Mouse (Mus musculus): ENCODE results near the gene Katnb1. TPM values are rescaled to one million over a fixed set of nuclear protein-coding genes. Genes with fewer than 3 reads are reported as not detected.

Katnb1 gene
- total and polyA plus RNA-seq, 2 experiments from 2014 or later: 49.5 to 50.6 TPM

- H3K4me2 ChIP-seq (ENCODE audit: low read depth): no peak overlapping the region
- no peaks in the 10 kb centered on the region for H3K9me3 ChIP-seq (ENCODE audit: low read length)
- WGBS: 88% methylated on average over 3 of the region's 3 CpGs
- DNase-seq: no peak
- no peak for TF ChIP-seq CTCF (IDR thresholded peaks at IDR 0.05; ENCODE audit: low read depth)
- H3K4me3 ChIP-seq (ENCODE audit: low read depth, low read length): no peak overlapping the region
- ATAC-seq: no peak
- peaks cover 23% of the 10 kb centered on the region for H3K36me3 ChIP-seq (ENCODE audit: insufficient read depth)
- H3K27ac ChIP-seq (ENCODE audit: low read depth, low read length): no peak overlapping the region
- no peaks in the 10 kb centered on the region for H3K4me1 ChIP-seq (ENCODE audit: insufficient read depth)
- no peak overlapping the region for H3K9ac ChIP-seq
- no peaks in the 10 kb centered on the region for H3K27me3 ChIP-seq (ENCODE audit: insufficient read depth, low read length)
Observed at GRCm38 (mm10) chr8:95112594-95112993, 31.6 kb downstream of the Katnb1 start.

- Histone ChIP-seq H3K4me3 (ENCODE audit: low read depth, low read length) (no peak overlapping the region), H3K27ac (ENCODE audit: low read depth, low read length) (no peak overlapping the region), H3K27me3 (ENCODE audit: insufficient read depth, low read length) (no peaks in the 10 kb centered on the region), H3K9me3 (ENCODE audit: low read length) (no peaks in the 10 kb centered on the region), H3K36me3 (ENCODE audit: insufficient read depth) (peaks cover 18% of the 10 kb centered on the region), H3K4me2 (ENCODE audit: low read depth) (no peak overlapping the region), H3K9ac (no peak overlapping the region), H3K4me1 (ENCODE audit: insufficient read depth) (no peaks in the 10 kb centered on the region)
- ATAC-seq (no peak), DNase-seq (no peak)
- WGBS: 77% methylated on average over 4 of the region's 4 CpGs
- no peak for TF ChIP-seq CTCF (IDR thresholded peaks at IDR 0.05; ENCODE audit: low read depth)
Observed at GRCm38 (mm10) chr8:95113108-95113507, 32.1 kb downstream of the Katnb1 start.

GRCm38 (mm10) chr8:95113750-95114149 is 32.8 kb downstream of the Katnb1 start:
- ATAC-seq: peak; percentile 78
- peak; percentile 65 for DNase-seq
- no peak overlapping the region for H3K4me3 ChIP-seq (ENCODE audit: low read depth, low read length)
- WGBS: 75% methylated on average over 3 of the region's 3 CpGs
- H3K36me3 ChIP-seq (ENCODE audit: insufficient read depth): peaks cover 14% of the 10 kb centered on the region
- H3K9me3 ChIP-seq (ENCODE audit: low read length): no peaks in the 10 kb centered on the region
- H3K27me3 ChIP-seq (ENCODE audit: insufficient read depth, low read length): no peaks in the 10 kb centered on the region
- no peak overlapping the region for H3K27ac ChIP-seq (ENCODE audit: low read depth, low read length)
- H3K9ac ChIP-seq: no peak overlapping the region
- H3K4me1 ChIP-seq (ENCODE audit: insufficient read depth): no peaks in the 10 kb centered on the region
- H3K4me2 ChIP-seq (ENCODE audit: low read depth): no peak overlapping the region
- peak; percentile 84 for TF ChIP-seq CTCF (IDR thresholded peaks at IDR 0.05; ENCODE audit: low read depth)

DNA sequence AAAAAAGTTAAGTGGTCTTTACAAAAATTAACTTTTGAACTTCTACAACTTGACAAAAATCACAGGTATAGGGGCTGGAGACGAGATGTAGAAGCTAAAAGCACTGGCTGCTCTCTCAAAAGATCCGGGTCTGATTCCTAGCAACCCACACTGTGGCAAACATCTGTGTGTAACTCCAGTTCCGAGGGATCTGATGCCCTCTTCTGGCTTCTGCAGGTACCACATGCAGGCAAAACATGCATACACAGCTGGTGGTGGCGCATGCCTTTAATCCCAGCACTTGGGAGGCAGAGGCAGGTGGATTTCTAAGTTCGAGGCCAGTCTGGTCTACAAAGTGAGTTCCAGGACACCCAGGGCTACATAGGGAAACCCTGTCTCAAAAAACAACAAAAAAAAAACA is 42.5 kb downstream of the Katnb1 start:
- DNase-seq (no peak), ATAC-seq (no peak)
- WGBS: 92% methylated on average over 5 of the region's 5 CpGs
- no peak overlapping the region for H3K4me2 ChIP-seq (ENCODE audit: low read depth)
- no peaks in the 10 kb centered on the region for H3K27me3 ChIP-seq (ENCODE audit: insufficient read depth, low read length)
- H3K9me3 ChIP-seq (ENCODE audit: low read length): no peaks in the 10 kb centered on the region
- TF ChIP-seq CTCF (IDR thresholded peaks at IDR 0.05; ENCODE audit: low read depth): peak; percentile 41
- H3K9ac ChIP-seq: no peak overlapping the region
- H3K4me3 ChIP-seq (ENCODE audit: low read depth, low read length): no peak overlapping the region
- no peaks in the 10 kb centered on the region for H3K4me1 ChIP-seq (ENCODE audit: insufficient read depth)
- peaks cover 19% of the 10 kb centered on the region for H3K36me3 ChIP-seq (ENCODE audit: insufficient read depth)
- no peak overlapping the region for H3K27ac ChIP-seq (ENCODE audit: low read depth, low read length)

DNA sequence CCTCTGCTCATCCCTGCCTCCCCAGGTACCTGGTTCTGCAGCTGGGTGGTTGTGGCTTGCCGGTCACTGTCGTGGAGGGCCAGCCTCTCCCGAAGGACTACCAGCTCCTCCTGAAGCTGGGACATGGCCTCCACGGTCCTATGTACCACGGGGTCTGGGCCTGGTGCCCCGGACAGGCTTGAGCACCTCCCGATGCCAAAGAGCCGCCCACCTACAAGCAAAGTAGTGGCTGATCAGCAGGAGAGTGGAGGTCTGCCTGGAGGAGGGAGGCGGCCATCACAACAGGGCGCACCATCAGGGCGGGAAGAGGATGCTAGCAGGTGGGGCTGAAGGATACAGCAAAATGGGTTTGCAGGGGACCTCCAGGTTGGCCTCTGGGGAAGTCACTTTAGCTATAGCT is 45.5 kb downstream of the Katnb1 start:
- WGBS: 88% methylated on average over 11 of the region's 11 CpGs
- H3K4me2 ChIP-seq (ENCODE audit: low read depth): no peak overlapping the region
- H3K27ac ChIP-seq (ENCODE audit: low read depth, low read length): no peak overlapping the region
- ATAC-seq (no peak), DNase-seq (no peak)
- H3K36me3 ChIP-seq (ENCODE audit: insufficient read depth): peaks cover 23% of the 10 kb centered on the region
- TF ChIP-seq CTCF (IDR thresholded peaks at IDR 0.05; ENCODE audit: low read depth): no peak
- no peaks in the 10 kb centered on the region for H3K9me3 ChIP-seq (ENCODE audit: low read length)
- H3K4me1 ChIP-seq (ENCODE audit: insufficient read depth): no peaks in the 10 kb centered on the region
- H3K9ac ChIP-seq: no peak overlapping the region
- no peak overlapping the region for H3K4me3 ChIP-seq (ENCODE audit: low read depth, low read length)
- H3K27me3 ChIP-seq (ENCODE audit: insufficient read depth, low read length): no peaks in the 10 kb centered on the region

DNA sequence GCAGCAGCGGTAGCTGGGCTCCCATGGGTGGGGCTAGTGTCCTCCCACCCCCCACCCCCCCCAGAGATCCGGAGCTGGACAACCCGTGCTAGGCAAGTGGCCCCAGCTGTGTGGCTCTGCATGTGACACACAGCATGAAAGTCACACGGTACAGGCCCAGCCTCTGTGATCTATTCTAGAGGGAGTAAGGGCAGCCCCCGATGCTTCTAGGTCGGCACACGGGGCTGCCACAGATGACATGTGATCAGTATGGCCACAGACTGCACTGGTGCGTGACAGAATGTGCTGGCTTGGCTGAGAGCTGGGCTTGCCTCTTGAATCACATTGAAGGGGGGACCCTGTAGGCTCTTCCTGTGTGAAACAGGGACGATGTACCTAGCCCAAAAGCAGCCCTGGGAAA is 46.7 kb downstream of the Katnb1 start:
- WGBS: 78% methylated on average over 9 of the region's 9 CpGs
- ATAC-seq: no peak
- H3K4me2 ChIP-seq (ENCODE audit: low read depth): no peak overlapping the region
- no peaks in the 10 kb centered on the region for H3K27me3 ChIP-seq (ENCODE audit: insufficient read depth, low read length)
- TF ChIP-seq CTCF (IDR thresholded peaks at IDR 0.05; ENCODE audit: low read depth): no peak
- no peak overlapping the region for H3K9ac ChIP-seq
- H3K9me3 ChIP-seq (ENCODE audit: low read length): no peaks in the 10 kb centered on the region
- no peaks in the 10 kb centered on the region for H3K4me1 ChIP-seq (ENCODE audit: insufficient read depth)
- H3K4me3 ChIP-seq (ENCODE audit: low read depth, low read length): no peak overlapping the region
- no peak for DNase-seq
- no peak overlapping the region for H3K27ac ChIP-seq (ENCODE audit: low read depth, low read length)
- H3K36me3 ChIP-seq (ENCODE audit: insufficient read depth): peaks cover 27% of the 10 kb centered on the region

DNA sequence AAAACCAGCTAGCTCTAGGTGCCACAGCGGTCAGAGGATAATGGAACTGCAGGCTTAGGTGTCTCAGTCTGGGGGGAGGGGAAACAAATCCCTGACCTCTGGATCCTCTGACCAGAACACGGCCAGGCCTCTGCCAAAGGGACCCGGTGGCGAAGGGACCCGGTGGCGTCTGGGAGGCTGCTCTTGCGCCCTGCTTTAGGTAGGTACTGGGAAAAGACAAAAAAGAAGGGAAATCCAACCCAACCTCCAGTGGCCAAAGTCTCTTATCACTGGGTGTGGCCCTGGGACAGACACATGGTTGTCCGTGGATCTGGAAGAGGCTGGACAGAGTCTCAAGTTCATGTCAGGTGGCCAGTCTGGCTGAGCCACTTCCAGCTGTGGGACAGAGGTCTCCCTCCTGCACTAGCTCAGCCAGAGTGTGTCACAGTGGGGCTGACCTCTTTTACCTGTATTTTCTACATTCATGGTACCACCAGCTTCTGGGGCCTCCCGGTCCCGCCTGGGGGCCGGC is 47.8 kb downstream of the Katnb1 start:
- 91% methylated on average over 11 of the region's 11 CpGs for WGBS
- Histone ChIP-seq H3K9ac (no peak overlapping the region), H3K36me3 (ENCODE audit: insufficient read depth) (peaks cover 35% of the 10 kb centered on the region), H3K4me2 (ENCODE audit: low read depth) (no peak overlapping the region), H3K4me3 (ENCODE audit: low read depth, low read length) (no peak overlapping the region), H3K4me1 (ENCODE audit: insufficient read depth) (no peaks in the 10 kb centered on the region), H3K27ac (ENCODE audit: low read depth, low read length) (no peak overlapping the region), H3K9me3 (ENCODE audit: low read length) (no peaks in the 10 kb centered on the region), H3K27me3 (ENCODE audit: insufficient read depth, low read length) (no peaks in the 10 kb centered on the region)
- ATAC-seq (no peak), DNase-seq (no peak)
- no peak for TF ChIP-seq CTCF (IDR thresholded peaks at IDR 0.05; ENCODE audit: low read depth)
